Mouse (Mus musculus) spleen, postnatal 36 days (tissue): ENCODE measurements at regions not wholly inside any gene's neighbourhood (a gene's known extent, or its start where the extent isn't known, plus 50 kb on each side); places are given as distances from the start of the nearest gene placed in this dataset.

Source experiments
- DNase-seq, 2 experiments: peaks; one replicate each; pipeline ENCODE4 v3.0.0; 2022; ENCODE audit warnings: low spot score in 2 of 2, mixed read lengths in 1 of 2

- peak; percentile 38 to 39 for DNase-seq
Observed at GRCm38 (mm10) chr6:123930951-123931350, 77.7 kb upstream of the Vmn2r25 start.

GRCm38 (mm10) chr6:123937930-123938329 is 84.7 kb upstream of the Vmn2r25 start:
- peak; percentile 10 to 18 for DNase-seq

GRCm38 (mm10) chr6:123961321-123961720 is 63.0 kb upstream of the Vmn2r26 start:
- peak; percentile 37 to 68 for DNase-seq

- peak; percentile 57 to 59 for DNase-seq
Observed at GRCm38 (mm10) chr6:123971180-123971579, 53.2 kb upstream of the Vmn2r26 start.
